Comparison of ENCODE assay signal across 21 mouse cellular contexts in the genomic region with DNA sequence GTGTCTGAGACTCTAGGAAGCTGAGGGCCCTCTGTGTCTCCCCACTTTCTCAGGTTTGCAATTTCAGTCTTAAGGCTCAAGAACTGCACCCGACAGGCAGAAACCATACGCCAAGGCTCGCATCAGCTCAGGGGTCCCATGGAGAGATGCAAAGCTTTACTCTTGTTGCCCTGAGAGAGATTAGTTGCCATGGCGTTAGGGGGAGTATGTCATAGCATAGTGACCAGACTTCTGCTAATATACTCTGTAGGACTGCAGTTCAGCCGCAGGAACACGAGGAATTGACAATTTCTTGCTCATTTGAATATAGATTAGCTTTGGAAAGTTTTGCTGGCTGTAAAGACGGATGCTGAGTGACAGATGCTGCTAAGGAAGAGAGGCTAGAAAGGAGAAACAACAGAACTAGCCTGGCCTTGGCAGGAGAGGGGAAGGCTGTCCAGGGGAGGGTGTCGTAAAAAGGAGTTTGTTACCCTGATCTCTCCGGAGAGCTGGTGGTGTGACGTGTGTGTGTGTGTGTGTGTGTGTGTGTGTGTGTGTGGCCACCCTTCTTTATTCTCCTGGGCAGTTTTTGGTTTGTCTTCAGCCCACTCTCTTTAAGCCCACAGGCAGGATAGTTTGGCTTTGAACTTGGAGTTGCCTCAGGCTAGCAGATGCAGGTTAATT.
DNase-seq lines count a peak whose midpoint lies in the region; ATAC-seq and TF ChIP-seq lines count a peak whose summit lies in the region.
"Had no signal": no experiment of that assay in that cellular context is flagged by ENCODE, and none has a peak within 500 bp of the region (broad histone marks: within the 10 kb centered on the region; RNA-seq: fewer than 3 reads in every experiment).

No protein-coding gene starts in this region.

- TF ChIP-seq POLR2A in brain, embryonic 14.5 days (IDR thresholded peaks at IDR 0.05; ENCODE audit: borderline replicate concordance, extremely low read depth, insufficient read depth, insufficient read length, poor library complexity, severe bottlenecking), result no peak

- DNase-seq in embryo, embryonic 10 days (ENCODE audit: low spot score), result peak; percentile 35
- no peak for DNase-seq in embryo, embryonic 9.5 days (ENCODE audit: extremely low spot score)
- DNase-seq in midbrain, embryonic 10.5 days (ENCODE audit: low spot score), result peak; percentile 58
- peak; percentile 56 for DNase-seq in brain, embryonic 14.5 days (ENCODE audit: low read depth)
- peak; percentile 62 for DNase-seq in midbrain, embryonic 14.5 days
- DNase-seq in lung, postnatal 0 days (ENCODE audit: low spot score), result no peak
- DNase-seq: B cell, adult 2 months; cerebellum, adult 11-12 months; cerebellum, adult 9-10 months; cerebellum, postnatal 25 days; forebrain, postnatal 0 days; gastrocnemius, postnatal 14 days; heart, adult 2 months had no signal

- peaks cover 9% of the 10 kb centered on the region; the same call in 1 of the 2 replicates for H3K27me3 ChIP-seq in midbrain, embryonic 10.5 days (ENCODE audit: low read depth, poor library complexity, severe bottlenecking)
- no peaks in the 10 kb centered on the region for H3K27me3 ChIP-seq in midbrain, embryonic 16.5 days (ENCODE audit: control insufficient read depth, insufficient read depth, low read depth, low read length)
- no peaks in the 10 kb centered on the region for H3K27me3 ChIP-seq in midbrain, embryonic 14.5 days (ENCODE audit: control insufficient read depth, insufficient read depth, low read length)
- H3K27me3 ChIP-seq in lung, postnatal 0 days (replicated peaks; ENCODE audit: insufficient read depth, low read length), result no peaks in the 10 kb centered on the region
- H3K27me3 ChIP-seq: embryonic facial prominence, embryonic 12.5 days; heart, embryonic 12.5 days; intestine, embryonic 15.5 days had no signal

- no peak for TF ChIP-seq EP300 in lung, postnatal 0 days (IDR thresholded peaks at IDR 0.05)

- WGBS in midbrain, embryonic 10.5 days, result 35% methylated on average over 10 of the region's 10 CpGs
- WGBS in midbrain, embryonic 16.5 days, result 12% methylated on average over 10 of the region's 10 CpGs
- WGBS in midbrain, embryonic 14.5 days, result 11% methylated on average over 10 of the region's 10 CpGs
- 73% methylated on average over 10 of the region's 10 CpGs for WGBS in lung, postnatal 0 days

- H3K4me3 ChIP-seq in midbrain, embryonic 10.5 days, result no peak overlapping the region
- H3K4me3 ChIP-seq in midbrain, embryonic 16.5 days (ENCODE audit: low read depth, low read length), result no peak overlapping the region
- H3K4me3 ChIP-seq in midbrain, embryonic 14.5 days (replicated peaks; ENCODE audit: low read depth, low read length), result no peak overlapping the region
- H3K4me3 ChIP-seq in lung, postnatal 0 days (ENCODE audit: low read depth, low read length), result no peak overlapping the region
- H3K4me3 ChIP-seq: embryonic facial prominence, embryonic 12.5 days; heart, adult 2 months; heart, embryonic 12.5 days; hindbrain, embryonic 10.5 days; intestine, embryonic 15.5 days had no signal

- TF ChIP-seq CTCF in brain, embryonic 14.5 days (IDR thresholded peaks at IDR 0.05; ENCODE audit: borderline replicate concordance, extremely low read depth, insufficient read depth, insufficient read length), result no peak
- TF ChIP-seq CTCF in lung, postnatal 0 days (IDR thresholded peaks at IDR 0.05), result no peak

- no peak for ATAC-seq in midbrain, embryonic 16.5 days
- ATAC-seq in midbrain, embryonic 14.5 days (ENCODE audit: low FRiP score, low TSS enrichment), result no peak
- ATAC-seq in lung, postnatal 0 days, result no peak
- ATAC-seq: CD4-positive, CD25-positive, alpha-beta regulatory T cell, adult 4 months; forebrain, postnatal 0 days; intestine, embryonic 15.5 days had no signal

- no peak overlapping the region for H3K4me2 ChIP-seq in midbrain, embryonic 16.5 days (ENCODE audit: low read length)
- no peak overlapping the region for H3K4me2 ChIP-seq in midbrain, embryonic 14.5 days (ENCODE audit: low read length)
- no peak overlapping the region for H3K4me2 ChIP-seq in lung, postnatal 0 days (replicated peaks; ENCODE audit: low read depth, low read length)
- H3K4me2 ChIP-seq: embryonic facial prominence, embryonic 12.5 days; heart, embryonic 12.5 days; hindbrain, embryonic 14.5 days; intestine, embryonic 15.5 days had no signal

- H3K36me3 ChIP-seq in midbrain, embryonic 10.5 days, result no peaks in the 10 kb centered on the region
- no peaks in the 10 kb centered on the region for H3K36me3 ChIP-seq in midbrain, embryonic 16.5 days (ENCODE audit: control insufficient read depth, insufficient read depth, low read length)
- no peaks in the 10 kb centered on the region for H3K36me3 ChIP-seq in midbrain, embryonic 14.5 days (ENCODE audit: control insufficient read depth, insufficient read depth, low read length)
- no peaks in the 10 kb centered on the region for H3K36me3 ChIP-seq in lung, postnatal 0 days (ENCODE audit: insufficient read depth, low read length)
- H3K36me3 ChIP-seq: embryonic facial prominence, embryonic 12.5 days; G1E; heart, embryonic 12.5 days; hindbrain, embryonic 10.5 days; intestine, embryonic 15.5 days had no signal

- H3K9ac ChIP-seq in midbrain, embryonic 16.5 days (ENCODE audit: low read depth, low read length), result no peak overlapping the region
- no peak overlapping the region for H3K9ac ChIP-seq in midbrain, embryonic 14.5 days (replicated peaks; ENCODE audit: low read length)
- no peak overlapping the region for H3K9ac ChIP-seq in lung, postnatal 0 days (replicated peaks; ENCODE audit: low read depth)
- H3K9ac ChIP-seq: embryonic facial prominence, embryonic 12.5 days; forebrain, postnatal 0 days; heart, embryonic 12.5 days; hindbrain, embryonic 14.5 days; intestine, embryonic 15.5 days had no signal

- no peaks in the 10 kb centered on the region for H3K9me3 ChIP-seq in midbrain, embryonic 10.5 days (replicated peaks)
- no peaks in the 10 kb centered on the region for H3K9me3 ChIP-seq in midbrain, embryonic 16.5 days (replicated peaks; ENCODE audit: control insufficient read depth, low read length, poor library complexity, severe bottlenecking)
- no peaks in the 10 kb centered on the region for H3K9me3 ChIP-seq in midbrain, embryonic 14.5 days (ENCODE audit: control insufficient read depth, low read length)
- H3K9me3 ChIP-seq in lung, postnatal 0 days (ENCODE audit: low read length), result no peaks in the 10 kb centered on the region
- H3K9me3 ChIP-seq: embryonic facial prominence, embryonic 12.5 days; heart, embryonic 12.5 days; hindbrain, embryonic 10.5 days; intestine, embryonic 15.5 days had no signal

- H3K27ac ChIP-seq in midbrain, embryonic 10.5 days (replicated peaks), result peak overlapping the region; percentile 72
- H3K27ac ChIP-seq in midbrain, embryonic 16.5 days (ENCODE audit: low read length), result no peak overlapping the region
- no peak overlapping the region for H3K27ac ChIP-seq in midbrain, embryonic 14.5 days (replicated peaks; ENCODE audit: low read depth, low read length)
- H3K27ac ChIP-seq in lung, postnatal 0 days (ENCODE audit: low read length), result no peak overlapping the region
- H3K27ac ChIP-seq: embryonic facial prominence, embryonic 12.5 days; heart, adult 2 months; hindbrain, embryonic 10.5 days; hindbrain, embryonic 14.5 days; intestine, embryonic 15.5 days had no signal

- peaks cover 44% of the 10 kb centered on the region for H3K4me1 ChIP-seq in midbrain, embryonic 10.5 days
- peaks cover 6% of the 10 kb centered on the region for H3K4me1 ChIP-seq in midbrain, embryonic 16.5 days (ENCODE audit: control insufficient read depth, insufficient read depth, low read length)
- H3K4me1 ChIP-seq in midbrain, embryonic 14.5 days (ENCODE audit: control insufficient read depth, insufficient read depth, low read length), result peaks cover 20% of the 10 kb centered on the region
- no peaks in the 10 kb centered on the region for H3K4me1 ChIP-seq in lung, postnatal 0 days (ENCODE audit: insufficient read depth, low read depth, low read length)
- H3K4me1 ChIP-seq: embryonic facial prominence, embryonic 12.5 days; heart, embryonic 12.5 days; intestine, embryonic 15.5 days had no signal

Comparison
In these comparisons a context has a peak if more than half of its experiments do, and no peak if none do; other contexts are left out.
1. DNase-seq: peak in embryo, embryonic 10 days (single experiment), midbrain, embryonic 10.5 days (single experiment), brain, embryonic 14.5 days (single experiment) and midbrain, embryonic 14.5 days (single experiment); none in embryo, embryonic 9.5 days (single experiment) and lung, postnatal 0 days (single experiment).